Mouse (Mus musculus) splenic B cell, adult 2 months (primary cell): ENCODE measurements around the gene Gm12184.

ENCODE experiments used
- DNase-seq: peaks from one replicate; pipeline ENCODE4 v3.0.0-alpha.2; 2011; ENCODE audit warnings: low read depth, low spot score
- H3K27me3 ChIP-seq: 2 replicates; pipeline ENCODE4 v1.6.1; 2012; ENCODE audit warnings: mild to moderate bottlenecking, low read length, moderate library complexity, mixed read lengths; ENCODE audit not compliant: control insufficient read depth, poor library complexity, insufficient read depth, severe bottlenecking
- H3K36me3 ChIP-seq: 2 replicates; pipeline ENCODE4 v1.6.1; 2012; ENCODE audit warnings: mild to moderate bottlenecking, low read length, moderate library complexity, mixed read lengths; ENCODE audit not compliant: control insufficient read depth, poor library complexity, insufficient read depth, severe bottlenecking

The Gm12184 gene

GRCm38 (mm10) chr11:48838879-48839680 lies 12.6 kb upstream of the Gm12184 start:
- H3K27me3 ChIP-seq = no peaks in the 10 kb centered on the region
- H3K36me3 ChIP-seq = 0 out of 2 replicates have a peak, but pooled peaks cover 2% of the 10 kb centered on the region
- peak; percentile 69 for DNase-seq

GRCm38 (mm10) chr11:48838181-48838797 lies 11.8 kb upstream of the Gm12184 start:
- H3K27me3 ChIP-seq = no peaks in the 10 kb centered on the region
- H3K36me3 ChIP-seq = 0 out of 2 replicates have a peak, but pooled peaks cover 2% of the 10 kb centered on the region
- DNase-seq = peak; percentile 94

GRCm38 (mm10) chr11:48837310-48838180 lies 11.1 kb upstream of the Gm12184 start:
- DNase-seq = peak; percentile 70
- 0 out of 2 replicates have a peak, but pooled peaks cover 2% of the 10 kb centered on the region for H3K36me3 ChIP-seq
- no peaks in the 10 kb centered on the region for H3K27me3 ChIP-seq

GRCm38 (mm10) chr11:48836990-48837309 lies 10.5 kb upstream of the Gm12184 start:
- 0 out of 2 replicates have a peak, but pooled peaks cover 2% of the 10 kb centered on the region for H3K36me3 ChIP-seq
- DNase-seq = no peak

GRCm38 (mm10) chr11:48835923-48836322 lies 9.5 kb upstream of the Gm12184 start:
- DNase-seq = no peak
- 0 out of 2 replicates have a peak, but pooled peaks cover 2% of the 10 kb centered on the region for H3K36me3 ChIP-seq
- no peaks in the 10 kb centered on the region for H3K27me3 ChIP-seq

More at GRCm38 (mm10) chr11:48836990-48837309, 10.5 kb upstream of the Gm12184 start:
- no peaks in the 10 kb centered on the region for H3K27me3 ChIP-seq

- Histone ChIP-seq H3K27me3 (no peaks in the 10 kb centered on the region), H3K36me3 (no peaks in the 10 kb centered on the region)
- DNase-seq = peak; percentile 97
Observed at GRCm38 (mm10) chr11:48833731-48834639, 7.5 kb upstream of the Gm12184 start.

GRCm38 (mm10) chr11:48833078-48833730 lies 6.7 kb upstream of the Gm12184 start:
- Histone ChIP-seq H3K36me3 (no peaks in the 10 kb centered on the region), H3K27me3 (no peaks in the 10 kb centered on the region)
- DNase-seq = peak; percentile 58

GRCm38 (mm10) chr11:48831273-48831672 lies 4.8 kb upstream of the Gm12184 start:
- Histone ChIP-seq H3K27me3 (no peaks in the 10 kb centered on the region), H3K36me3 (no peaks in the 10 kb centered on the region)
- no peak for DNase-seq

- no peaks in the 10 kb centered on the region for H3K27me3 ChIP-seq
- no peaks in the 10 kb centered on the region for H3K36me3 ChIP-seq
- no peak for DNase-seq
Observed at GRCm38 (mm10) chr11:48830279-48830678, 3.8 kb upstream of the Gm12184 start.

GRCm38 (mm10) chr11:48827926-48828325 lies 1.5 kb upstream of the Gm12184 start:
- no peaks in the 10 kb centered on the region for H3K27me3 ChIP-seq
- DNase-seq = no peak
- no peaks in the 10 kb centered on the region for H3K36me3 ChIP-seq

- DNase-seq = peak; percentile 42
- H3K36me3 ChIP-seq = no peaks in the 10 kb centered on the region
Observed at GRCm38 (mm10) chr11:48826752-48827096, 269 bp upstream of the Gm12184 start.

GRCm38 (mm10) chr11:48824311-48824830 lies 2.1 kb downstream of the Gm12184 start:
- Histone ChIP-seq H3K36me3 (no peaks in the 10 kb centered on the region), H3K27me3 (no peaks in the 10 kb centered on the region)
- DNase-seq = peak; percentile 22

More at GRCm38 (mm10) chr11:48826752-48827096, 269 bp upstream of the Gm12184 start:
- no peaks in the 10 kb centered on the region for H3K27me3 ChIP-seq

- Histone ChIP-seq H3K27me3 (no peaks in the 10 kb centered on the region), H3K36me3 (no peaks in the 10 kb centered on the region)
- peak; percentile 93 for DNase-seq
Observed at GRCm38 (mm10) chr11:48823536-48823972, 2.9 kb downstream of the Gm12184 start.
